Comparison of ENCODE assay signal across 22 mouse cellular contexts in genomic region chr7:38179896-38180295, GRCm38 (mm10).
"Had no signal": no experiment of that assay in that cellular context is flagged by ENCODE, and none has a peak within 500 bp of the region (broad histone marks: within the 10 kb centered on the region; RNA-seq: fewer than 3 reads in every experiment).

No protein-coding gene starts in this region.

- H3K27ac ChIP-seq: heart, embryonic 10.5 days; hindbrain, embryonic 10.5 days; hindbrain, embryonic 12.5 days; hindbrain, embryonic 14.5 days; intestine, embryonic 15.5 days; kidney, embryonic 15.5 days; kidney, postnatal 0 days; limb, embryonic 13.5 days; limb, embryonic 15.5 days; liver, embryonic 12.5 days; liver, embryonic 14.5 days had no signal

- DNase-seq: gastrocnemius, postnatal 14 days; heart, adult 18-20 months; heart, postnatal 4 days; kidney, adult 18-20 months; kidney, adult 9 months; kidney, postnatal 14 days; kidney, postnatal 36 days; layer of hippocampus, adult 9-11 months; layer of hippocampus, postnatal 36 days; left cerebral cortex, postnatal 4 days had no signal

- H3K4me3 ChIP-seq: heart, embryonic 10.5 days; heart, embryonic 12.5 days; hindbrain, embryonic 10.5 days; hindbrain, embryonic 12.5 days; intestine, embryonic 15.5 days; kidney, embryonic 15.5 days; limb, embryonic 13.5 days; limb, embryonic 15.5 days; liver, embryonic 12.5 days had no signal
